Mouse (Mus musculus) myocyte (in vitro differentiated cells): ENCODE data around the gene Ifitm10.
"Not testable (repeated sequence)": the region's sequence is repeated elsewhere in the genome, so short reads cannot be mapped to it uniquely, and the experiment has no call there.

Experiments used
- CEBPB ChIP-seq: IDR thresholded peaks from 2 replicates; pipeline ENCODE4 v1.6.1; 2011; ENCODE audit warnings: mild to moderate bottlenecking, moderate library complexity; ENCODE audit not compliant: poor library complexity, insufficient read depth, severe bottlenecking
- MYOG ChIP-seq, 3 experiments: IDR thresholded peaks; one replicate each; pipeline ENCODE4 v1.6.1; 2011; ENCODE audit warnings: control low read depth in 2 of 3, low read depth in 2 of 3, mild to moderate bottlenecking in 2 of 3; ENCODE audit not compliant: insufficient read length in 2 of 3, control insufficient read depth in 1 of 3, insufficient read depth in 1 of 3
- POLR2A ChIP-seq: IDR thresholded peaks from one replicate; pipeline ENCODE4 v1.6.1; 2011; ENCODE audit warnings: low read depth, mild to moderate bottlenecking, control low read depth, moderate library complexity; ENCODE audit not compliant: insufficient read length
- POLR2AphosphoS2 ChIP-seq: IDR thresholded peaks from one replicate; pipeline ENCODE4 v1.6.1; 2011; ENCODE audit warnings: low read depth, control low read depth; ENCODE audit not compliant: insufficient read length
- TCF12 ChIP-seq: IDR thresholded peaks from one replicate; pipeline ENCODE4 v1.6.1; 2011; ENCODE audit warnings: mild to moderate bottlenecking, control low read depth; ENCODE audit not compliant: poor library complexity, insufficient read depth, severe bottlenecking

GRCm38 (mm10) chr7:142293851-142294250 lies 79.7 kb downstream of the Ifitm10 start:
- TF ChIP-seq POLR2A; POLR2AphosphoS2; TCF12; CEBPB; MYOG (IDR thresholded peaks at IDR 0.05; ENCODE audit: control insufficient read depth in 1 of 3, insufficient read depth in 1 of 3, insufficient read length in 2 of 3, low read depth in 2 of 3): not testable (repeated sequence)
